16 mouse cellular contexts compared by ENCODE assay signal in genomic region chr3:58238111-58238510, GRCm38 (mm10).
"Had no signal": no experiment of that assay in that cellular context is flagged by ENCODE, and none has a peak within 500 bp of the region (broad histone marks: within the 10 kb centered on the region; RNA-seq: fewer than 3 reads in every experiment).

No protein-coding gene starts in this region.

- H3K36me3 ChIP-seq: neural tube, embryonic 13.5 days; neural tube, embryonic 15.5 days; stomach, embryonic 15.5 days had no signal

- H3K27ac ChIP-seq: neural tube, embryonic 13.5 days; neural tube, embryonic 15.5 days; stomach, embryonic 15.5 days; stomach, postnatal 0 days had no signal

- H3K27me3 ChIP-seq: neural tube, embryonic 13.5 days; neural tube, embryonic 15.5 days; stomach, embryonic 15.5 days had no signal

- H3K9ac ChIP-seq: neural tube, embryonic 13.5 days; neural tube, embryonic 15.5 days; stomach, embryonic 15.5 days had no signal

- H3K4me1 ChIP-seq: neural tube, embryonic 13.5 days; neural tube, embryonic 15.5 days; stomach, embryonic 15.5 days had no signal

- DNase-seq: retina, postnatal 1 day; right cerebral cortex, adult 18-20 months; right cerebral cortex, postnatal 14 days; right cerebral cortex, postnatal 25 days; right cerebral cortex, postnatal 4 days; spleen, adult 18-20 months; thymus, adult 18-20 months; thymus, adult 2 months; thymus, postnatal 14 days; thymus, postnatal 25 days; thymus, postnatal 36 days; thymus, postnatal 4 days had no signal

- H3K4me2 ChIP-seq: neural tube, embryonic 13.5 days; neural tube, embryonic 15.5 days; stomach, embryonic 15.5 days had no signal

- H3K9me3 ChIP-seq: neural tube, embryonic 13.5 days; neural tube, embryonic 15.5 days; stomach, embryonic 15.5 days had no signal

- H3K4me3 ChIP-seq: neural tube, embryonic 13.5 days; neural tube, embryonic 15.5 days; stomach, embryonic 15.5 days had no signal
